8 mouse cellular contexts compared by ENCODE assay signal in genomic region chr1:106172301-106172930, GRCm38 (mm10). TPM values are rescaled to one million over a fixed set of nuclear protein-coding genes. Genes with fewer than 3 reads are reported as not detected.
DNase-seq lines count a peak whose midpoint lies in the region; ATAC-seq lines count a peak whose summit lies in the region.

No protein-coding gene starts in this region.

- under 1% methylated on average over 77 of the region's 77 CpGs for WGBS in forebrain, embryonic 15.5 days
- WGBS in hindbrain, embryonic 12.5 days, result under 1% methylated on average over 69 of the region's 77 CpGs

- intact Hi-C loops in left cerebral cortex, postnatal 25 days (cut with DNase I), result loop anchor here (2.0 to 10.0 kb wide), 5 partner anchors 26 to 542 kb away; partner anchors contain the start of gene Bcl2

- H3K27me3 ChIP-seq in forebrain, embryonic 15.5 days, result no peaks in the 10 kb centered on the region
- H3K27me3 ChIP-seq in hindbrain, embryonic 12.5 days, result no peaks in the 10 kb centered on the region

- peak overlapping the region; percentile 92 for H3K9ac ChIP-seq in forebrain, embryonic 15.5 days (replicated peaks)
- H3K9ac ChIP-seq in hindbrain, embryonic 12.5 days, result peak overlapping the region; percentile 97

- peak overlapping the region; percentile 96 for H3K27ac ChIP-seq in forebrain, embryonic 15.5 days (replicated peaks)
- peak overlapping the region; percentile 96 for H3K27ac ChIP-seq in hindbrain, embryonic 12.5 days

- peak overlapping the region; percentile 91 for H3K4me3 ChIP-seq in forebrain, embryonic 15.5 days
- H3K4me3 ChIP-seq in hindbrain, embryonic 12.5 days, result peak overlapping the region; percentile 94

- peak; percentile 69 for DNase-seq in Muller cell, postnatal 12 days (ENCODE audit: inconsistent ontology term)
- peak; percentile 23 for DNase-seq in c-Kit-positive CD71-positive TER-119-positive erythroid progenitor cells, embryonic 14.5 days (ENCODE audit: low spot score)
- DNase-seq in left cerebral cortex, postnatal 25 days (ENCODE audit: low spot score in 2 of 2), result peak; percentile 25 to 55
- DNase-seq in right cerebral cortex, postnatal 36 days (ENCODE audit: low spot score in 2 of 2), result peak; percentile 7 to 16

- H3K4me1 ChIP-seq in forebrain, embryonic 15.5 days, result peaks cover 43% of the 10 kb centered on the region
- H3K4me1 ChIP-seq in hindbrain, embryonic 12.5 days, result peaks cover 31% of the 10 kb centered on the region

- no peaks in the 10 kb centered on the region for H3K9me3 ChIP-seq in forebrain, embryonic 15.5 days
- H3K9me3 ChIP-seq in hindbrain, embryonic 12.5 days (replicated peaks), result no peaks in the 10 kb centered on the region

- no peak for ATAC-seq in forebrain, embryonic 15.5 days (replicated peaks)
- ATAC-seq in hindbrain, embryonic 12.5 days (ENCODE audit: low FRiP score), result peak; percentile 7; the same call in 1 of the 2 replicates
- ATAC-seq in megakaryocyte-erythroid progenitor cell, adult 5-6 weeks (replicated peaks; ENCODE audit: low FRiP score, low TSS enrichment, poor library complexity, severe bottlenecking), result peak; percentile 18
- ATAC-seq in monocyte, adult 5-6 weeks (replicated peaks; ENCODE audit: insufficient number of reproducible peaks, low FRiP score, low TSS enrichment, poor library complexity, severe bottlenecking), result no peak

- H3K4me2 ChIP-seq in forebrain, embryonic 15.5 days (replicated peaks), result peak overlapping the region; percentile 61
- peak overlapping the region; percentile 77 for H3K4me2 ChIP-seq in hindbrain, embryonic 12.5 days (replicated peaks)

- no peaks in the 10 kb centered on the region for H3K36me3 ChIP-seq in forebrain, embryonic 15.5 days
- no peaks in the 10 kb centered on the region for H3K36me3 ChIP-seq in hindbrain, embryonic 12.5 days

RNA-seq across cellular contexts. Expression of gene Phlpp1, which starts 0.9 kb away (rescaled TPM):
- polyA plus RNA-seq in forebrain, embryonic 15.5 days (2015; fragmentation: Nextera tagmentation; extraction: Ambion mirVana), result 8.0 and 8.2 TPM in 2 replicates
- polyA plus RNA-seq in hindbrain, embryonic 12.5 days (2016; fragmentation: Nextera tagmentation; extraction: Ambion mirVana), result 8.9 and 9.4 TPM in 2 replicates
- total RNA-seq in left cerebral cortex, postnatal 25 days (2021), result 10 to 100 TPM; 60.2 to 64.6 TPM
- 2.1 and 7.1 TPM in 2 replicates for total RNA-seq in megakaryocyte-erythroid progenitor cell, adult 5-6 weeks (2014; fragmentation: Nextera tagmentation)
- 1.6 and 2.3 TPM in 2 replicates for total RNA-seq in megakaryocyte-erythroid progenitor cell, adult 5-6 weeks (2017)
- total RNA-seq in monocyte, adult 5-6 weeks (2017), result 12.1 to 19.9 TPM (median 16.2 TPM) in 3 replicates

Comparison
In these comparisons a context has a peak if more than half of its experiments do, and no peak if none do; other contexts are left out.
1. DNase-seq: peak in every context shown above with its lines; median percentile 69 in Muller cell, postnatal 12 days; 40 in left cerebral cortex, postnatal 25 days; 23 in c-Kit-positive CD71-positive TER-119-positive erythroid progenitor cells, embryonic 14.5 days; 12 in right cerebral cortex, postnatal 36 days.
2. ATAC-seq: peak in hindbrain, embryonic 12.5 days (single experiment) and megakaryocyte-erythroid progenitor cell, adult 5-6 weeks (single experiment); none in forebrain, embryonic 15.5 days (single experiment) and monocyte, adult 5-6 weeks (single experiment).